Mouse (Mus musculus) cortical plate, adult 2 months (tissue): ENCODE results near the gene Entpd8.

ENCODE experiments used
- CTCF ChIP-seq: fragments of 200-500 bp; IDR thresholded peaks from 2 replicates; pipeline ENCODE4 v1.5.1; 2011; ENCODE audit warnings: mild to moderate bottlenecking, control low read depth, low read length; ENCODE audit not compliant: insufficient read depth; ENCODE audit errors: extremely low read depth
- POLR2A ChIP-seq: fragments of 200-500 bp; IDR thresholded peaks from 2 replicates; pipeline ENCODE4 v1.6.1; 2011; ENCODE audit warnings: mild to moderate bottlenecking, low read length, control low read depth; ENCODE audit not compliant: insufficient read depth; ENCODE audit errors: extremely low read depth

- TF ChIP-seq CTCF, result no peak
- TF ChIP-seq POLR2A, result no peak
Measured at GRCm38 (mm10) chr2:25106045-25106444, 25.9 kb downstream of the Entpd8 start.
